Mouse (Mus musculus) gastrocnemius, postnatal 14 days (tissue): ENCODE data around the gene Stard5. TPM values are rescaled to one million over a fixed set of nuclear protein-coding genes. Genes with fewer than 3 reads are reported as not detected.

Source experiments
- DNase-seq: peaks from one replicate; pipeline ENCODE4 v3.0.0; 2021; ENCODE audit warnings: mixed read lengths
- intact Hi-C: fragments of 180-260 bp; cut with DNase I; formaldehyde crosslinking; loops from one replicate; pipeline ENCODE4 v1.15.1; 2025; ENCODE audit warnings: low total_unique reads
- total RNA-seq, 2 experiments: library from RNA; stranded (reverse); gene quantifications; 2 replicates each; pipeline ENCODE4 v1.2.3; 2021

Gene Stard5
- total RNA-seq, 2 experiments from 2014 or later: 6.9 to 8.0 TPM

DNA sequence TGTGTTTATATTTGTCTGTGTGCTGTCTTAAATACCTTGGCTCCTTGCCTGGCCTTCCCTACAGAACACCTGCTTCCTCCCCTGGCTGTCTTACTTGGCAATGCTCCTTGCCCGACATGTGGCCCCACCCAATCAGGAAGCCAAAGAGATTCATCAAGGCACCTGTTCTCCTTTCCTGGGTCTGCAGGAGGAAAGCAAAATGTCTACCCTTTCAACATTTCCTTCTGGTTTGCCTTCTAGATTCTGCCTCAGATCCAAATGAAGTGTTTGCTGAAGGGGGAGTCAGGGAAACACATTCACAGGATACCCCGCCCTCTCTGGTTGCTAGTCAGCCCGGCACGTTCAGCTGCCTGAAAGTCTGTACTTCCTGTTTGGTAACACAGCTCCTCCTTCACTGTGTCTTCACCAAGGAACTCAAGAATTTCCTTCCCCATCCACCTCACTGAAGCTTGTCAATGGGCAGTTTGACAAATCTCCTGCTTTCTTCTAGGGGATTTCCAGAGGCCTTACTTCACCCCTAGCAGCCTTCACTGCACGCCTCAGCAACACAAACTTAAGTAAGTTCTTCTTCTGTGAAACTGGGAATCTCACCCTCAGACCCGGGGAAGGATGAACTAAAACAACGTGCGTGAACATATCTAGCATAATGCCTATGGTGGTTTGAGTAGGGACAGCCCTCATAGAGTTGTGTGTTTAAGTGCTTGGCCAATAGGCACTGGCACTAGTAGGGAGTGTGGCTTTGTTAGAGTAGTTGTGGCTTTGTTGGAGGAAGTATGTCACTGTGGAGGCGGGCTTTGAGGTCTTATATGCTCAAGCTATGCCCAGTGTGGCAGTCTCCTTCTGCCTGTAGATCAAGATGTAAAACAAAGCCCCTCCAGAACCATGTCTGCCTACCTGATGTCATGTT is 27.7 kb downstream of the Stard5 start:
- intact Hi-C loops: no loop called here
- DNase-seq: peak; percentile 20

DNA sequence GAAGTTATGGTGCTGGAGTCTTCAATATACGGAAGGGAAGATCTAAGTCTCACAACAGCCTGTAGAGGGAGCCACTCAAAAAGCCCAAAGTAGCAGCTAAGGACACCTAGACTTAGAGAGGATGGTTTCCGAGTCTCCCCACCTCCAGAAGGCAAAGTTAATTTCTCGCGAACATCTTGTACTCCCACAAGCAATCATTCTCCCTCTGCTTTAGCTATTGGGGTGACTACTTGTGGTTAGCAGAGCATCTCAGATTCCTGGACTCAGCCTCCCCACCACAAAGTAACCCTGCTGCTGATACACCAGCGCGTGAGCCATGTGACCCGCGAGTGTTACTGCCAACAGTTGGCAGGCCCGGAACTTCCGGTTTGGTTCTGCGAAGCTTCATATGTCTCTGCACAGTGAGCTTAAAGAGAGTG is 28.5 kb downstream of the Stard5 start:
- intact Hi-C loops: no loop called here
- no peak for DNase-seq

DNA sequence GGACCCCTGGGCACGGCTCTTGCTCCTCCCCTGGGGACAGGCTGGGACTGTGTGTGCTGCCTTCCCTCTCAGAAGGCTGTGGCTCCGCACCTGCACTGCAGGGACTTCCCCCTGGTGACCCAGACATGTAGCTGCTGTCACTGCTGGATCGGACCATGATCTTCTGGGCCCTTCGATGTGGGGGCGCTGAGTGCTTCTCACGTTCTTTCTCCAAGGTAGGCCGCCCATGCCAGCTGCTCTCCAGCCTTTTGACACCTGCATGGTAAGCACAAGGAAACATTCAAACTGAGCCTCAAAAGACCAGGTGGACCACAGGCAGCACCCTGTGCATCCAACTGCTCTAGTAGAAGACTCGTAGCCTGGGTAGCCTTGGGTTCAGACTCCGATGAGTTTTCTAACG is 29.3 kb downstream of the Stard5 start:
- intact Hi-C loops: no loop called here
- no peak for DNase-seq

GRCm38 (mm10) chr7:83661763-83662162 is 30.0 kb downstream of the Stard5 start:
- no peak for DNase-seq
- intact Hi-C loops: no loop called here

DNA sequence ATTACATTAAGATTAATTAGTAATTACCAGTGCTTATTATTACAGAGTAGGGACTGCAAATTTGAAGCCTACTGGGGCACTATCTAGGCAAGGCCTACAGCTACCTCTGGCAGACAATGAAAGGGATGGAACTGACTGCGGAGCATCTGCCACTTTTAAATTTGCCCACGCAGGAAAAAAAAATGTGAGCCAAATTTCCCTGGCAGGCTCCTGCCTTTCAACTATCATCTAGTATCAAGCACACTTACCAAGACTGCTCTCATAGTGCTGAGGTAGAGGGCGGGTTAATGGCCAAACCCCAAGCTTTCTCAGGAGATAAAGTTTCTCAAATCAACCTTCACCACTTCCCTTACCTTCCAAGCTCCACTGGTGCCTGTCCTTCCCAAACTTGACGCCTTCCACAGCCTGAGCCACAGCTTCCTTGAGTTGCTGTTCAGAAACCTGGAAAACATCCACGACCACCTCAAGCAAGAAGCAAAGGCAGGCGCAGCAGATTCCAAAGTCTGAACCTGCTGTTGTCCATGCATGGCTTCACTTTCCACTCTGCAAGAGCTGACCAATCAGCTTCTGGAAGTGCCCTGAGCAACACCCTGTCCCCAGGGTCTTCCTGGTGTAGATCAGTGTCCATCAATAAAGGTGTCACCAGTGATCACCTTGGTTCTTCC is 31.1 kb downstream of the Stard5 start:
- intact Hi-C loops: no loop called here
- no peak for DNase-seq

DNA sequence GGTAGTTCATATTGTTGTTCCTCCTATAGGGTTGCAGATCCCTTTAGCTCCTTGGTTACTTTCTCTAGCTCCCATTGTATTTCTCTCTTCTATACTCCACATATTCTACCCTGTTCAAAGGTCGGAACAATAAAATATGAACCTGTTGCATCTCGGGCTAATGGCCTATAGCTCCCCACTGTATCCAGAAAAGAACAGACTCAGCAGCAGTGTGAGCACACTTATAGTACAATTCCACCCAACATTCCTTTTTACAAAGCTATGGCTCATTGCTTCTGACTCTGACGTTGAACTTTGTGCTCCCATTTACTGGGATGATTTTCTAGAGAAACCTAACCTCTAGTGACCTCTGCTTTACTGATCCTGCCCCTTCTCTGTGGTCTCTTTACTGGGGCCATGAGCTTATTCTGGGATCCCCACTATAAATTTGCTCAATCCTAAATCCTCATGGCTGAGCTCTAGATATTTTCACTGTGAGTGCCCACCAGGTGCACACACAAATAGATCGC is 34.4 kb downstream of the Stard5 start:
- intact Hi-C loops: loop anchor here (5.0 kb wide), 1 partner anchor 136 kb away; no protein-coding TSS in a partner anchor
- no peak for DNase-seq

GRCm38 (mm10) chr7:83667936-83668645 is 36.3 kb downstream of the Stard5 start:
- intact Hi-C loops: loop anchor here (5.0 kb wide), 1 partner anchor 134 kb away; no protein-coding TSS in a partner anchor
- DNase-seq: no peak

- intact Hi-C loops: loop anchor here (5.0 kb wide), 1 partner anchor 134 kb away; no protein-coding TSS in a partner anchor
- peak; percentile 58 for DNase-seq
These were observed 37.0 kb downstream of the Stard5 start for GRCm38 (mm10) chr7:83668724-83669123.

DNA sequence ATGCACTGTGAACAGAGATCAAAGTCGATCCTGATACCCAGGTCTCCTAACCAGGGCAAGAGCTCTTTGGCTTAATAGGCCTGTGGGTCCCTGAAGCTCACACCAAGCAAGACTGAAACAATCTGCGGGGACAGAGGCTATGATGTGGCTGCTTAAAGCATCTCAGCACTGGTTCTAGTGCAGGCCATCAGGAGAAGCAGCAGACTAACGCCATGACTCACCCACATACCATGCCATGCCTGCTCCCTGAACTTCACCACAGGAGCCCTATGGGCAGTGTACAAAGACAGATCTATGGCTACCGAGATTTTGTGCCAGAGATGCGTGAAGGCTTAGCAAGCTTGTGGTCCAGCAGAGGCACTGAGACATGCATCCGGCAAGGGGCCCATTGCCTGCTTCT is 39.8 kb downstream of the Stard5 start:
- no peak for DNase-seq
- intact Hi-C loops: loop anchor here (5.0 kb wide), 1 partner anchor 104 kb away; no protein-coding TSS in a partner anchor

DNA sequence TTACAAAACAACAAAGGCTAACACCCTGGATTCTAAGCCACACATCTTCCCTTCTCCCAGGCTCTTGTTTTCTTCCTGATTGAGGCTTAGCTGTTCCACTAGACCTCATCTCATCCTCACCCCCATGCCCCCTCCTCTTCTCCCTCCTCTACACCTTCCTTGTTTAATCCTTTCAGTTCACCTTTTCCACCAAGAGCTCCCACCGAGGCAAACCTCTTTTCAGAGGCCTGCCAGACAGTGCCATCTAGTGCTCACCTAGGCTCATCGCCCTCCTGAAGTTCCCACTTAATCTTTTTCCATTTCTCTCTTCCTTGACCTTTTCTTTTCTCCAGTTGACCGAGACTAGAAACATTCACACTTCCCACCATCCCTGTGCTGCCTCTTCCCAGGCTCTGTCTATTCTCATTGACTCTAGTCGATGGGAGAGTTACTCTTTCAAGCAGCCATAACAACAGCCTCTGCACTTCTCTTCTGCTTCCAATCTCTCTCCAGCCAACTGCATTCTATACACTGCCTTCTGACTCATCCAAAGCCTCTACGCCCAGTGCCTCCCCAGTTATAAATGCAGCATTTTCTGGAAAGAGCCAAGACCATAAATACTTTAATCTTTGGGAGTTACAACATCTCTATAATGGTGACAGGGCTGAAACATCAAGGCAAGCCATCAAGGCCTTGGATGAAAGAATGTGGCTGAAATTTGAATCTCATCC is 43.9 kb downstream of the Stard5 start:
- intact Hi-C loops: no loop called here
- no peak for DNase-seq

DNA sequence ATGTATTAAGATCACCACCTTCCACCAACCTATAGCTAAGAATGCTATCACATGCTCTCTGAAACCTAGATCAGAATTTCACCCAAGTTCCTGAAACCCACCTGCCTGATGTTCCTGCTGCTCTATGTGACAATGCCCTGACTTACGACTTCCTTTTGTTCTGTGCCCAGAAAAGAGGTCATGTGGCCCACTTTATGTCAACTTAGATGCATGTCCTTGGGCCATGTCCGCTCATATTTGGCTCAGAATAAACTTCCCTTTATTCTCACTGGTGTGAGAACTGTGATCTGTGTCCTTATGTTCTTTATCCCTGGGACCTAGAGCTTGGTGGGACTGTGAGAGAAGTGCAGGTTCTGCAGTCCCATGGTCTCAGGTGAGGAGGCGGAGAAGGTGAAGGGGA is 45.5 kb downstream of the Stard5 start:
- intact Hi-C loops: no loop called here
- DNase-seq: no peak

- DNase-seq: no peak
- intact Hi-C loops: no loop called here
These were observed 46.7 kb downstream of the Stard5 start for GRCm38 (mm10) chr7:83678506-83678905.

DNA sequence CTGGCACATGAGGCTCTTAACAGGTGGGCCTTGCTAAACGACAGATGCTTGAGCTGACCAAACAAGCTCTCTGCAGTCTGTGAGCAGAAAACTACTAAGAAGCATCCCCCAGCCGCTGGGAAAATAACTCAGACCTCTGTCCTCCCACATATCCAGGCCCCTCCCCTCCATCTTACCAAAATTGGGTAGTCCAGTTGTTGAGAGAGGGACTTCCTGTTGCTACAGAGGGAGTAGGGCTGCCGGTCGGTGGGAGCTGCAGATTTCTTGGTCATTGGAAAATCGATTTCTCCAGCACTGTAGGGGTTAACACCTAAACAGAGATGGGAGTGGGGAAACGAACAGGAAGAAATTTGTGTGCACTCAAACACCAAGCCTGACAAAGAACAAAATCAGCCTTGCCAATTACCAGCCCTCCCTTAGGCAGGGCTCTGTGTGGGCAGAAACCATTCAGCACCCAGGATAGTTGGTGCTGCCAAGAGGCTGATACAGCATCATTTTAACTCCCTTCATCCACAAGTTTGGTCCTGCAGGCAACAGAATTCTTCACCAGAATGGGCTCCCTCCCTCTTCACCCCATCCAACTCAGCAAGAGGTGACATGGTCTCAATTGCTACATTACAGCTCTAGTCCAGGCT is 51.0 kb downstream of the Stard5 start:
- DNase-seq: no peak
- intact Hi-C loops: no loop called here

DNA sequence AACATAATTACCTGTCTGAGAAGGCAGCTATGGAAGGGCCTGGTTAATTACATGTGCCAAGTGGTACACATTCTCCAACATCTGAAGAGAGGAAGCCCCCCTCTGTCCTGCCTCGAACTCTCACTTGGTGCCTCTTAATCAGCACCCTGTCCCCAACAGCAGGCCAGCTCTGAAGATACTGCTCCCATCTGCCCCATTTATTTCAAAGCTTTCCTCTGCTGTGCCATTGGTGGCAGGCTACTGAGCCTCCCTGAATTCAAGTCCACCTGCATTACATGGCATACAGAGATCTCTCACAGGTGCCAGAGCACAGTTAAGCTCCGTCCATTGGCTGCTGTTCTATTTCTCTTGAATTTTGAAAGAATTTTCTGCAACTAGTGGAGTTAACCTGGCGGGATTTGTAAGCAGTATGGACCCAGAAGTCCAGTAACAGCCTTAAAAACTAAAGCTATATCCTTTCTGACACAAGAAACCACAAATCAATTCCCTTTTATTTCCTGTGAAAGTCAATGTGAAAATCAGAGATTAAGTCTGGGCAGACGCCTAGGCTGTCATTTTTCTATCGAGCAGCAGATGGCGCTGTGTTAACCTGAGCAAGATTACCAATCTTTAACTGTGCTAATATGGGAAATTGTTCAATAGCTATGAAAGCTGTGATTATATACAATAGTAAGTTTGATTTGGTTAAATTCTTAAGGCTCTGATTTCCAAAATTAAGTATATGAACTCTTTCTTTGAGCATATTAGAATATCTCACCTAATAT is 63.9 kb downstream of the Stard5 start:
- intact Hi-C loops: loop anchor here (2.0 kb wide), 1 partner anchor 79 kb away; no protein-coding TSS in a partner anchor
- peak; percentile 27 for DNase-seq

DNA sequence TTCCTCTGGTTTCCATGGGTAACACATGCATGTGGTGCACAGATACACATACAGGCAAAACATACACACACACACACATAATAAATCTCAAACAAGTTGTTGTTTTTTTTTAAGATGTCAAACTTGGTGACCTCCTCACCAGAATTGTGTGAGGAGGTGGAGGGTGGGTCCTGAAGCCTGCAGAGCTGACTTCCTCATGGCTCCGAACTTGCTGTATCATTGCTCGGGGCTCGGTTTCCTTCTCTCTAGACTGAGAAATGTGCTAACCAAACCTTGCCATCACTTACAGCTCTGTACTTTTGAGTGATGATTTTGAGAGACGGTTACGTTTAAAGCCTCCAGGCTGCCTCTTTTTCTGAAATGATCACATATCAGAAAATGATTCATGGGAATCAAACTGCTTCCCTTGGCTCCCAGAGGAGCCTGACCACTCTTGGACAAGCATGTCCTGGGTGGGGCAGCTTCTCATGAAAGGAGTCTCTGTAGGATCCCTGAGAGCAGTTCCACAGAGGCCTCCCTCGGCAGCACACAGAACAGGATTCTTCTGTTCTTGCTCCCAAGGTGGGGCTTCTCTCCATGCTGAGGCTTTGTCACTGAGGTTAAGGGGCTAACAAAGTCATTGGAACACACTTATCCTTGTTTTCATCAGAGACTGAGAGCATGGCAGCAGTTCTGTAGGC is 67.4 kb downstream of the Stard5 start:
- intact Hi-C loops: no loop called here
- DNase-seq: no peak
